Mouse (Mus musculus): ENCODE measurements around the gene Crmp1.

The Crmp1 gene

DNA sequence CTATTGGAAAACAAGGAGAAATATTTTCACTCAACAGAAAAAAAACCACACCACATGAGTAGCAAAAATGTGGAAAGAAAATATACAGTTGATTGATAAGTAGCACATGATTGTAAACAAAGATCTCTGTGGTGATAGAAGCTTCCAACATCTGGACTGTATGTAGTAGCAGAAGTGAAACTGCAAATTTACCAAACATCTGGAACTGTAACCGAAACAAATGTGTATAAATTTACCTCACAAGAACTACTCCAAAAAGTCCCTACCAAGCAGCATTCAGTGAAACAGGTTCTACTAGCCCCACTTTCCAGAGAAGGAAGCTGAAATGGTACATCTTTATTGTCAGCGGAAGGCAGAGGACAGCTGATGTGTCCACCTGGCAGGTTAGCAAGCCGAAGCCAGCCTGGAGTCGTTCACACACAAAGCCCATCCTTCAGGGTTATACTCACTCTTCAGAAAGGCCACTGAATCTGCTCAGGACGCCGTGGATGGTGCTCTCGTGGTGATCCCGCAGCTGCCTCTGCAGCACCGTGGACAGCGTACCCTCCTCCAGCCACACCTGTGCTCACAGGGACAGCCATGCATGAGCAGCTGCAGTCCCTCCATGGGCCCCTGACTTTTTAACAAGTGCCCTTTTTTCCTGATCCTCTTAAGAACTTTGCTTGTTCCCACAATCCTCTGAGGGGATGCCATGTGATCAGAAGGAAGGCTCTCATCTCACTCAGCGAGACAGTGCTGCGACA lies 71.4 kb downstream of the Crmp1 start:
- DNase-seq = no peak

GRCm38 (mm10) chr5:37318715-37319114 lies 77.0 kb downstream of the Crmp1 start:
- no peak for DNase-seq

GRCm38 (mm10) chr5:37320174-37320573 lies 78.4 kb downstream of the Crmp1 start:
- no peak for DNase-seq

GRCm38 (mm10) chr5:37320761-37321160 lies 79.0 kb downstream of the Crmp1 start:
- no peak for DNase-seq

DNA sequence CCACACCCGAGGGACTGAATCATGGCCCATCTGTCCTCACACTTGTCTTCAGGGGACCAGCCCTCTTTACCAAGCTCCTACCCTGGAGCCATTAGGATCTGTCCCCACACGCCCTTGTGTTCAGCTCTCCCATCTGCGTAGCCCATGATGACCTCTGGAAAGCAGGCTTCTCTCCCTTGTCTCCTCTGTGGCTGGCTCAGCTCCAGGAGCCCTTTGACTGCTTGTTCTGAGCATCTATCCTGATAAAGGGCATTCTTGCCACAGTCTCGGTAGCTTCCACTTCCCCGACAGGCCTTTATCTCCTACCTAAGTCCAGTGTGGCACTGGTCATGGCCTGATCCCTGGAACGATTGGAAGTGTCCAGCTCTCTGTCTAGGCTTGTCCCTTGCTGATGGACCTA lies 84.9 kb downstream of the Crmp1 start:
- DNase-seq = no peak

DNA sequence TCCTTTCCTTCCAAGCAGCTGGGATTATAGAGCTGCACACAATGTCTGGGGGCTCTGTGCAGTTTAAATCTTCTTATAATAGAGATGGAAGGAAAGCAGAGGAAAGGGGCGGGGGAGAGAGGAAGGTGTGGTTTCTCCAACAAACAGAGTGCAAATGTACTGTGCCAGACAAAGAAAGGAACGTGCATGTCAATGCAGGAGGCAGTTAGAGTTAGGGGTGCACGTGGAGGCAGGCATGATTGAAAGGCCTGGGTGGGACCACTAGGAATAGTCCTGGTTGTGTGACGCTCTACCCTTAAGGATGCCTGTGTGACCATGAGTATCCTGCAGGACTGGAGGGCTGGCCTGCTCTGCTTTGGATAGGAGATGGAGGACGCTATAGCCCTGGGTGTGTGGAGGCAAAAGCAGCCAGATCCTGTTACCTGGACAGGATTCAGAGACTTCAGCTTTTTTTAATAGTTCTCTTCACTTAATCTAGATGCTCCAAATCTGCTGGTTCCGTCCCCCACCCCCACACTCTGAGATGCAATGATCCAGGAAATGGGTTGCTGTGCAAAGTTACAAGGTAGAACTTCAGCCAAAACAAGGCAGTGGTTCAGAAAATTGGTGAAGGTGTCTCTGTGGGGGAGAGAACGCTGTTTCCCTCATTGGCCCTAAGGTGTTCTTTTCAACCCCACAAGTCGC lies 88.9 kb downstream of the Crmp1 start:
- no peak for DNase-seq

DNA sequence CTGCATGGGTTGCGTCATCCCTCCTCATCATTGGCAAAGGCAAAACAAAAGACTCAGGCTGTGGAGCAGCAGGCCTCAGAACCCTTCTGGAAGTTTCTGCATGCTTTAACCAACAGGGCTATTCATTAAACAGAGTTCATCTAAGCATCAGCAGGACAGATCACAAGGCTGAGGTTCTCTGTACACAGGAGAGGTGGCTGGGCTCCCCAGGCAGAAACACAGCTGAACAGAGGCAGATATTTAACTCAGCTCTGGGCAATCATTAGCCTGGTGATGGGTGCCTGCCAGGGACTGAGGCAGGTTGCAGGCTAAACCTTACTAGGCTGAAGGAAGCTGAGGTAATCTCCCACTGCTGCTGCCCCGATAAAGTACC lies 89.4 kb downstream of the Crmp1 start:
- DNase-seq = no peak

- no peak for DNase-seq
These were observed 90.3 kb downstream of the Crmp1 start for GRCm38 (mm10) chr5:37332066-37332465.

GRCm38 (mm10) chr5:37335061-37335460 lies 93.3 kb downstream of the Crmp1 start:
- no peak for DNase-seq

DNA sequence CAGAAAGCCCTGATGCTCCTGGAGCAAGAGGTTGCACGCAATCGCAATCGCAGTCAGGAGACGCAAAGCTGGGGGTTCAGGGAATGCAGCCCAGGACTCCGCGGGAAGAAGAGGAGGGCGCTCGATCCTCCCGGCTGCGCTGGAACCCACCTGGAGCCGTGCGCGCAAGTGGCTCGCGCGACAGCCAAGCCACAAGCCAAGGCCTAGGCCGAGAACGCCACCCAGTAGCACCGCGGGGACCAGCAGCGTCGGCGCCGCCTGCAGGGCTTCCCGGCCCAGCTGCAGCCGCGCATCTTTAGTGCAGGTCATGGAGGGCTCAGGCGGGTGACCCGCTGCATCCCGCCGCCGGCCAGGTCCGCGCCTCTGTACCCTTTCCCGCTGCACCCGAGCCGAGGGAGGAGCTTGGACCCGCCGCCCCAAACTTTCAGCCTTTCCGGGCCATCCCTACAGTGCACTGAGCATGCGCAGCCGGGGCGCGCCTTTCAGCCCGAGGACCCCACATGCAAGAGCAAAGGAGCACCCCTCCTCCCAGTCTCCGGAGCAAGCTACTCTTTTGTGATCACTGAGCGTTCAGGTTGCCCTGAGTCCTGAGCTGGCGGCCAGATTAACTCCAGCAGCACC lies 94.9 kb downstream of the Crmp1 start, which contains the start of gene Evc:
Gene Evc (minus strand): TSS at position 410 of the 621 bp plus-strand sequence.
- DNase-seq = peak; percentile 33 to 51

DNA sequence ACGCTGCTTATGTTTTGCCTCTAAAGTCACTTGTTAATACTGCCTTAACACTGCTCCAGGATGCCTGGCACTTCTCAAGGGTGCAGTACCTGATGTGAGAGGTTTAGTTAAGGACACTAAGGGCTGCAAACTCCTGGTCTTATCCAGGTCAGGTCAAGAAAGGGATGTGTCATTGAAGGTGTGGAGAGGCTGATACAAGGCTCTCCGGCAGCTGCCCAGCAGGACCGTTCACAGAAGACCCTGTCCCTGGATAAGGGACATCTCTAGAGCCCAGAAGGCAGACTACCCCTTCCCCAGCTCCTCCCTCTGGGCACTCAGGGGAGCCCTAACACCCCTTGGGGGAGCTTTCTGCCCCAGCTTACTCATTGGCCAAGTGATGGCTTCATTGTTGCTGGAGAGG lies 96.0 kb downstream of the Crmp1 start:
- DNase-seq = no peak

GRCm38 (mm10) chr5:37338288-37338687 lies 96.5 kb downstream of the Crmp1 start, which contains the start of gene Evc2:
Gene Evc2 (plus strand): TSS chr5:37338499.
- peak in 1 of 2 experiments; percentile 34 for DNase-seq

Data from cerebellum, postnatal 25 days (tissue).